Mouse (Mus musculus) forebrain, postnatal 0 days (tissue): Measurements from ENCODE around the gene Foxe3. TPM values are rescaled to one million over a fixed set of nuclear protein-coding genes. Genes with fewer than 3 reads are reported as not detected.

Experiments used
- ATAC-seq: fragments of 200-750 bp; cut with Nextera tagmentation; 2 replicates; pipeline ENCODE4 v1.8.0; 2017; ENCODE audit warnings: mild to moderate bottlenecking, moderate library complexity
- DNase-seq: peaks from one replicate; pipeline ENCODE4 v3.0.0-alpha.2; 2015
- H3K27ac ChIP-seq: fragments of 300-500 bp; sonication (generic); 2 replicates; pipeline ENCODE4 v1.5.1; 2014; ENCODE audit warnings: low read depth, mild to moderate bottlenecking, antibody characterized with exemption, low read length, moderate library complexity, mixed read lengths
- H3K27me3 ChIP-seq: fragments of 300-500 bp; sonication (generic); 2 replicates; pipeline ENCODE4 v1.6.1; 2014; ENCODE audit warnings: mild to moderate bottlenecking, low read length, mixed read lengths; ENCODE audit not compliant: insufficient read depth
- H3K36me3 ChIP-seq: fragments of 300-500 bp; sonication (generic); 2 replicates; pipeline ENCODE4 v1.6.1; 2014; ENCODE audit warnings: mild to moderate bottlenecking, moderate library complexity; ENCODE audit not compliant: insufficient read depth
- H3K4me1 ChIP-seq: fragments of 300-500 bp; sonication (generic); 2 replicates; pipeline ENCODE4 v1.6.1; 2014; ENCODE audit warnings: antibody characterized with exemption; ENCODE audit not compliant: insufficient read depth
- H3K4me2 ChIP-seq: fragments of 300-500 bp; sonication (generic); 2 replicates; pipeline ENCODE4 v1.6.1; 2014; ENCODE audit warnings: low read depth, mild to moderate bottlenecking, moderate library complexity
- H3K4me3 ChIP-seq: fragments of 300-500 bp; sonication (generic); 2 replicates; pipeline ENCODE4 v1.5.1; 2014; ENCODE audit warnings: low read depth, low read length, mixed read lengths
- H3K9ac ChIP-seq: fragments of 300-500 bp; sonication (generic); 2 replicates; pipeline ENCODE4 v1.6.1; 2014; ENCODE audit warnings: mild to moderate bottlenecking
- H3K9me3 ChIP-seq: fragments of 300-500 bp; sonication (generic); 2 replicates; pipeline ENCODE4 v1.6.1; 2016; ENCODE audit warnings: low read length
- CTCF ChIP-seq: sonication (generic); IDR thresholded peaks from 2 replicates; pipeline ENCODE4 v1.5.1; 2016; ENCODE audit warnings: antibody characterized with exemption, control low read depth, low read depth
- WGBS: fragments of 180-500 bp; shearing (Covaris S2); extraction: QIAGEN DNeasy Blood & Tissue Kit; methylation state at CpG from one replicate; pipeline ENCODE4 v1.1.7; 2014; 5-methylcytosine and 5-hydroxymethylcytosine counted together
- polyA plus RNA-seq: library from polyadenylated mRNA; unstranded; fragments of >200 nt; fragmentation: Nextera tagmentation; extraction: Ambion mirVana; gene quantifications from 2 replicates; pipeline ENCODE4 v1.2.1, GENCODE M21; 2015
- total RNA-seq: library from RNA; depleted of rRNA; stranded (reverse); fragments of >200 nt; gene quantifications from 2 replicates; pipeline ENCODE4 v1.2.3, GENCODE M21; 2014

The Foxe3 gene
- total and polyA plus RNA-seq, 2 experiments from 2014 or later, result not detected

DNA sequence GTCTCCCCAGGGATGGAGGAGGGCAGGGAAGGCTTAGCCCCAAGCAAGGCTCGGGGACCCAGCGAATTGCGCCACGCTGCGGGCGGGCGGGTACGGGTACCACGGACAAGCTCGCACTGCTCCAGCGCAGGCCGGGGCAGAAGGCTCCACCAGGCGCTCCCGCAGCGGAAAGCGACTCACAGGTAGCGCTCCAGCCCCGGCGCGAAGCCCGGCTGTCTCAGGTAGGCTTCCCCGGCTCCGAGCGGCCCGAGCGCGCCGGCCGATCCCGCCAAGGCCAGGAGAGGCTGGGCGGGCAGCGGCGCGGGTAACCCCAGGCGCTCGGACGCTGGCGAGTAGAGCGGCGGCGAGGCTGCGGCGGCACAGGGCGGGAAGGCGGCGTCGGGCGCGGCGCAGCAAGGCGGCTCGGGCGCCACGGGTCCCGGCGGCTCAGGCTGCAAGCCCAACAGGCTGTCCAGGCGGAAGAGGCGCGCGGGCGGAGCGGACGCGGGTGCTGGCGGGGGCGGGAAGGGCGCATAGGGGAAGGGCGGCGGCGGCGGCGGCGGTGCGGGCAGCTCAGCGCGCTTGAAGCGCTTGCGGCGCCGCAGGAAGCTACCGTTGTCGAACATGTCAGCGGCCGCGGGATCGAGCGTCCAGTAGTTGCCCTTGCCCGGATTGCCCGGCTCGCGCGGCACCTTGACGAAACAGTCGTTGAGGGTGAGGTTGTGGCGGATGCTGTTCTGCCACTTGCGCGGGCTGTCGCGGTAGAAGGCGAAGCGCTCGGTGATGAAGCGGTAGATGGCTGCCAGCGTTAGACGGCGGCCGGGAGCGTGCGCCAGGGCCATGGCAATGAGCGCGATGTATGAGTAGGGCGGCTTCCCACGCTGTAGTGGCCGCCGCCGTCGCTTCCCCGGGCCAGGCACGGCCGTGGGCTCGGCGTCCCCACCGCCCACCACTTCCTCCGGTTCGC lies 569 bp downstream of the Foxe3 start:
- Histone ChIP-seq H3K9me3 (no peaks in the 10 kb centered on the region), H3K4me1 (no peaks in the 10 kb centered on the region), H3K4me3 (peak overlapping the region; percentile 27), H3K36me3 (no peaks in the 10 kb centered on the region), H3K4me2 (peak overlapping the region; percentile 47), H3K27me3 (peaks cover 76% of the 10 kb centered on the region), H3K9ac (no peak overlapping the region), H3K27ac (no peak overlapping the region)
- ATAC-seq, result peak; percentile 50; the same call in 1 of the 2 replicates
- no peak; the same call in 1 of the 2 replicates for TF ChIP-seq CTCF
- WGBS, result under 1% methylated on average over 106 of the region's 125 CpGs
- DNase-seq, result no peak

DNA sequence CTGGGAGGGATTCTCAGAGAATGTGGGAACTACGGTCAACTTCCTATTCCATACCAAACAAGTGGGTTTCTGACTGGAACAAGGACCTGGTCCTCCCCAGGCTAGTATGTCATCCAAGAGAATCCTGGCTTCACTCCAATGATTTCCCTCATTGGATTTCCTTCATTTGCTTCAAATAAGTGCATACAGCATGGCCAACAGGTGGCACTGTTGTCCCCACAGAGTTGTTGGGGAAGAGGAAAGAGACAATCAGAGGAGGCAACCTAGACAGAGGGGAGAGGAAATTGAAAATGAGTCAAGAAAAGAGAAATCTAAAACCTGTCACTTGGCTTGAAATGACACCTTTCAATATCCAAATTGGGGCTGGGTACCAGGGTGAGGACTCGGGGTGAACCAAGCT lies 8.7 kb downstream of the Foxe3 start:
- ATAC-seq (no peak), DNase-seq (no peak)
- H3K9me3 ChIP-seq, result no peaks in the 10 kb centered on the region
- H3K36me3 ChIP-seq, result no peaks in the 10 kb centered on the region
- no peak overlapping the region for H3K4me2 ChIP-seq
- H3K9ac ChIP-seq, result no peak overlapping the region
- no peaks in the 10 kb centered on the region for H3K4me1 ChIP-seq
- H3K27me3 ChIP-seq, result peaks cover 77% of the 10 kb centered on the region
- TF ChIP-seq CTCF, result peak; percentile 63
- no peak overlapping the region for H3K27ac ChIP-seq
- 53% methylated on average over 2 of the region's 2 CpGs for WGBS
- H3K4me3 ChIP-seq, result no peak overlapping the region

DNA sequence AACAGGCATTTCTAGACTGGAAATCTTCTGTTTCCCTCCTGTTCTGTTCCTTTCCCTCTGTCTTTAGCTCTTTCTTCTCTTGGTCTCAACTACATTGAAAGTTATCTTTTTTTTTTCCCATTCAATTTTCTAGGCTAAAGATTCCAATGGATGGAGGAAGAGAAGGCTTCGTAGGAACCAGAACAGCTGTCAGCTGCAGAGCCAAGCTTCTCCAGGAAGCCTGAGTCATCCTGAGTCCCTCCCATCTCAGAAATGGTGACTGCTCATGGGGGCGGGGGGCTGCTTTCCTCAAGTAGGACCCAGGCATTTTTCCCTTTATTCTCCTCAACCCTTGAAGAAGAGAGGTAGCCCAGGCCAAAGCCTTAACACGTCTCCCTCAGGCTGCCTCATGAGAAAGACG lies 9.8 kb downstream of the Foxe3 start:
- Histone ChIP-seq H3K9me3 (no peaks in the 10 kb centered on the region), H3K9ac (no peak overlapping the region), H3K27me3 (peaks cover 78% of the 10 kb centered on the region), H3K36me3 (no peaks in the 10 kb centered on the region), H3K4me3 (no peak overlapping the region), H3K4me2 (no peak overlapping the region), H3K27ac (no peak overlapping the region), H3K4me1 (no peaks in the 10 kb centered on the region)
- no peak for DNase-seq
- TF ChIP-seq CTCF, result no peak
- no peak for ATAC-seq
- WGBS, result 34% methylated on average over 4 of the region's 4 CpGs

DNA sequence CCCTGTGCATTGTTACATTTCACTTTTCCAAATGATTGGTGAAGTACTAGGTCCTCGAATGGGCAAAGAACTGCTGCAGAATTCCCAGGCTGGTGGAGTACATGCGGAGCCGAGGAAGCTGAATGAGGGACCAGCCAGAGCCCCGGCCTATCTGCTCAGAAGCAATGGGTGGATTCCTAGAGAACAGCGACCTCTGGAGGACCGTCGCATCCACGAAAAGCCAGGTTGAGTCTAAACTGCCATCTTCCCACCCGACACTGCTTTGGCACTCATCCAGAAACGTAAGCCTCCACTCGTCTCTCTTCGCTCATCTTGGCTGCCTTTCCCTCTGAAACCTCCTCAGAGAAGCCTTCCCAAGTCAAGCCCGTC lies 12.2 kb downstream of the Foxe3 start:
- H3K9me3 ChIP-seq, result no peaks in the 10 kb centered on the region
- no peak overlapping the region for H3K9ac ChIP-seq
- no peak overlapping the region for H3K27ac ChIP-seq
- ATAC-seq, result no peak
- H3K36me3 ChIP-seq, result no peaks in the 10 kb centered on the region
- H3K4me3 ChIP-seq, result no peak overlapping the region
- TF ChIP-seq CTCF, result peak; percentile 62
- peak; percentile 68 for DNase-seq
- H3K27me3 ChIP-seq, result peaks cover 86% of the 10 kb centered on the region
- H3K4me1 ChIP-seq, result no peaks in the 10 kb centered on the region
- no peak overlapping the region for H3K4me2 ChIP-seq
- 3% methylated on average over 13 of the region's 13 CpGs for WGBS

DNA sequence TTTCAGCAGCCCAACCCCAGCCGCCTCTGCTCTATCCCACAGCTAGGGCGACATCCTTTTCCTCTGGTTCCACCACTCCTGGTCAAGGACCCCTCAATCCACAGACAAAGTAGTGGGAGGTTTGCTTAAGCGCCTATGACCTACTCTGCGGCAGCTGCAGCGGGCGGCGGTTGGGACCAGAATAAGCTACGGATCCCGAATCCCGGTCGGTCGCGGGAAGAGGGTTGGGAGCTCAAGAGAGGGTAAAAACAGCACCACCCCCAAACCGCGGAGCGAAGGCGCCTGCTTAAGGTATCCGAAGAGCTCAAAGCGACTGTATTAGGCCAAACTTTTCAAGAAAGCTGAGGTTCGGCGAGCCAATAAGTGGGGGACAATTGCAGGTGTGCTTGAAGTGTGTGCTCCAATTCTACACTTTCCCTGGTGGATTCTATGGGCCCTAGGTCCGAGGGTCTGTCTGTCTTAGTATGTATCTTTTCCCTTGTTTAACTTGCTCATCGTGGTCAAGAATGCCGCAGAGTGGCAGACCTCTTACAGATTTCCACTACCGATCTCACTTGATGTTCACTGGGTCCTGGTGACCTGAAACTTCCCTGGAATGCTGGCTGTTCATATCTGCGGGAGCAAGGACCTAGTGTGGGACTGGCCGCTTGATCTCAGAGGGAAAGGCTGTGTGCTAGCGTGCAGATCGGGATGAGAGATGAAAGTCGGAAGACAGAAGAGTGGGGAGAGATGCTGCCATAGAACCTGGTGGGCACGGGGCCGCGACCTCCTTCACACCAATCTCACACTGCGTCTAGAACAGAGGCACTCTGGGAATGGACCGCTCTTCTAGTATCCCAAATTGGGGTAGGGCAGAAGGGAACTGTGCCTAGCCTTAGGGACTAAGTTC lies 12.9 kb downstream of the Foxe3 start:
- H3K4me1 ChIP-seq, result no peaks in the 10 kb centered on the region
- H3K4me3 ChIP-seq, result no peak overlapping the region
- H3K9me3 ChIP-seq, result no peaks in the 10 kb centered on the region
- no peak overlapping the region for H3K4me2 ChIP-seq
- no peak for TF ChIP-seq CTCF
- no peak for ATAC-seq
- 5% methylated on average over 35 of the region's 35 CpGs for WGBS
- H3K27me3 ChIP-seq, result peaks cover 89% of the 10 kb centered on the region
- no peak for DNase-seq
- no peaks in the 10 kb centered on the region for H3K36me3 ChIP-seq
- no peak overlapping the region for H3K9ac ChIP-seq
- H3K27ac ChIP-seq, result no peak overlapping the region

DNA sequence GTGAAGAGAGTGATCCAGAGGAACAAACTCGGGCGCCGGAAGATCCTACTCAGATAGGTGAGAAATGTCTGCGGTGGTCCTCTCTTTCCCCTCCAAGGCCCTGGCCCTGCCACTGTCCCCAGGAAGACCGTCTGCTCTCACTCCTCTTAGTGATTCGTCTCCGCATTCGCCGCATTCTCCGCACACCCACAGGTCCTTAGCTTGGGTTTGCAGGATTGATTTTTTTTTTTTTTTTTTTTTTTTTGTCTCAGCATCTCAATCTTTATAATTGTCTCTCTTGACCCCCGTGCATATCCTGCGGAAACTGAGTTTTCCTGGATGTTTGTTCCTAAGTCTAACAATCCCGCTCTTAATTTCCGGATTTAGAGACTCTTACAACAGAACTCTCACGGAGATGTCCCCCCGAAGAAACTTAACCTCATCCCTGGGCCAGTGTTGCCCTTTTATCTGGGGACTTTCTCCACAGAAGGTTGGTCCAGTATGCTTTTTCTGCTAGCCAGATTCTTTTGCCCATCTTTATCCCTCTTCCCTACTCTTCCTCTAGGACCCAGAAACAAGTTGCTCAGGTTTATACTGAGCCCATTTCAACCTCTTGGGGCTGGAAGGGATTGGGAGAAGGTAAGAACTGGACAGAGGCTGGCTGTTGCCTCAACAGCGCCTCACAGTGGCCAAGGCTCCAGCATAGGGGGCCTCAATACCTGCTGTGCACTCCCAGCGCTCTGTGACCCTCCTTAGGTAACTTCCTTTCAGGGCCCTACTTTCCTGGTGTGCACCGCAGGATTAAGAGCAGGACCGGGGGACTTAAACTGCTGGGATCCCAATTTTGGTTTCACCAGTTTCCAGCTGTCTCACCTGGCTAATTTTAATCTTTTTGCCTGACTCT lies 16.0 kb downstream of the Foxe3 start:
- Histone ChIP-seq H3K27me3 (peaks cover 87% of the 10 kb centered on the region), H3K4me1 (no peaks in the 10 kb centered on the region), H3K4me2 (peak overlapping the region; percentile 43), H3K9me3 (no peaks in the 10 kb centered on the region), H3K4me3 (peak overlapping the region; percentile 29; the same call in 1 of the 2 replicates), H3K9ac (no peak overlapping the region), H3K27ac (no peak overlapping the region), H3K36me3 (no peaks in the 10 kb centered on the region)
- peak; percentile 47 for TF ChIP-seq CTCF
- no peak for DNase-seq
- 2% methylated on average over 20 of the region's 20 CpGs for WGBS
- ATAC-seq, result no peak
